Mouse (Mus musculus) mature B cell (primary cell): ENCODE measurements around the gene Vmn1r193.
"Not testable (repeated sequence)": the region's sequence is repeated elsewhere in the genome, so short reads cannot be mapped to it uniquely, and the experiment has no call there.

ENCODE experiments used
- in situ Hi-C: fragments of 300-500 bp; cut with MboI; formaldehyde crosslinking; loops from 2 replicates; pipeline ENCODE4 v1.14.3; 2019

Vmn1r193 gene

GRCm38 (mm10) chr13:22223060-22223459 is at the start of gene Vmn1r193:
Gene Vmn1r193, minus strand, starts transcription at chr13:22223160.
- in situ Hi-C loops, result not testable (repeated sequence)

- in situ Hi-C loops, result no loop called here
Measured at GRCm38 (mm10) chr13:22271721-22272120, 48.8 kb upstream of the Vmn1r193 start.

GRCm38 (mm10) chr13:22270222-22270621 is 47.3 kb upstream of the Vmn1r193 start, which contains the start of gene Vmn1r195:
Gene Vmn1r195, plus strand, starts transcription at chr13:22270522.
- in situ Hi-C loops, result not testable (repeated sequence)

- in situ Hi-C loops, result no loop called here
Measured at GRCm38 (mm10) chr13:22243915-22244314, 21.0 kb upstream of the Vmn1r193 start, which contains the start of gene Vmn1r194. Gene Vmn1r194, plus strand, starts transcription at chr13:22244215.

GRCm38 (mm10) chr13:22192756-22193155 is 30.2 kb downstream of the Vmn1r193 start:
- in situ Hi-C loops, result not testable (repeated sequence)

GRCm38 (mm10) chr13:22191041-22191440 is 31.9 kb downstream of the Vmn1r193 start, which contains the start of gene Vmn1r192:
Gene Vmn1r192, minus strand, starts transcription at chr13:22191141.
- in situ Hi-C loops, result no loop called here

- in situ Hi-C loops, result no loop called here
Measured at GRCm38 (mm10) chr13:22190385-22190784, 32.6 kb downstream of the Vmn1r193 start.

GRCm38 (mm10) chr13:22189313-22189712 is 33.6 kb downstream of the Vmn1r193 start:
- in situ Hi-C loops, result no loop called here

GRCm38 (mm10) chr13:22183869-22184268 is 39.1 kb downstream of the Vmn1r193 start, which contains the start of gene Vmn1r191:
Gene Vmn1r191, minus strand, starts transcription at chr13:22183969.
- in situ Hi-C loops, result no loop called here

- in situ Hi-C loops, result no loop called here
Measured at GRCm38 (mm10) chr13:22168416-22168815, 54.5 kb downstream of the Vmn1r193 start.
